Mouse (Mus musculus) megakaryocyte, embryonic 14.5 days (primary cell): ENCODE measurements around the gene Lrp2bp.

Experiments
- FLI1 ChIP-seq: IDR thresholded peaks from 2 replicates; pipeline ENCODE4 v1.6.1; 2012; ENCODE audit warnings: low read length, inconsistent platforms, mixed read lengths
- GATA1 ChIP-seq: IDR thresholded peaks from 3 replicates; pipeline ENCODE4 v1.6.1; 2012; ENCODE audit warnings: mixed read lengths, low read length, inconsistent platforms, borderline replicate concordance

- TF ChIP-seq GATA1, result no peak
- peak; percentile 87 for TF ChIP-seq FLI1
Measured at GRCm38 (mm10) chr8:45975126-45975836, 23.8 kb upstream of the Lrp2bp start, which contains the start of the genes 1700029J07Rik and Ufsp2.
